Mouse (Mus musculus): ENCODE measurements around the gene Faah. TPM values are rescaled to one million over a fixed set of nuclear protein-coding genes. Genes with fewer than 3 reads are reported as not detected.

The Faah gene
- total and polyA plus RNA-seq, 3 experiments, result 3.4 to 15.1 (median 13.3) TPM

GRCm38 (mm10) chr4:116040466-116040865 is 22.7 kb upstream of the Faah start:
- Histone ChIP-seq H3K4me2 (ENCODE audit: insufficient read depth, low read depth, poor library complexity, severe bottlenecking) (no peak overlapping the region), H3K36me3 (replicated peaks in 1 of 2; ENCODE audit: control insufficient read depth in 1 of 2, insufficient read depth in 1 of 2, low read length in 1 of 2) (peaks cover 42 to 74% of the 10 kb centered on the region in 2 experiments), H3K79me2 (replicated peaks; ENCODE audit: control insufficient read depth, extremely low read depth, insufficient read depth, poor library complexity, severe bottlenecking) (no peaks in the 10 kb centered on the region), H3K27ac (ENCODE audit: insufficient read depth, low read depth) (no peak overlapping the region), H3K27me3 (replicated peaks) (no peaks in the 10 kb centered on the region), H3K4me3 (replicated peaks in 1 of 3; ENCODE audit: low read depth in 2 of 3, low read length in 2 of 3, poor library complexity in 1 of 3) (no peak overlapping the region), H3K9me3 (replicated peaks; ENCODE audit: low read length) (no peaks in the 10 kb centered on the region), H3K4me1 (ENCODE audit: control insufficient read depth in 1 of 2, insufficient read depth in 2 of 2) (peaks cover 0 to 4% of the 10 kb centered on the region in 2 experiments; a peak in 2 of 4 replicates), H3K9ac (ENCODE audit: insufficient read depth, low read depth) (no peak overlapping the region)
- dilution Hi-C loops (cut with MboI; ENCODE audit: extremely low pct_ligation_motif_present, extremely low pct_unique_long_range_greater_than_20kb, low sequenced_read_pairs), result no loop called here
- in situ Hi-C loops (cut with MboI; ENCODE audit: low pct_ligation_motif_present, low pct_unique_long_range_greater_than_20kb, low sequenced_read_pairs), result no loop called here
- TF ChIP-seq NELFE (IDR thresholded peaks at IDR 0.05; ENCODE audit: low read depth, low read length), result no peak
- no peak for TF ChIP-seq RAD21 (IDR thresholded peaks at IDR 0.05; ENCODE audit: low read depth, low read length)
- no peak for TF ChIP-seq MAX (IDR thresholded peaks at IDR 0.05; ENCODE audit: low read length)
- no peak for TF ChIP-seq RCOR1 (conservative IDR thresholded peaks at IDR 0.05; ENCODE audit: low read depth, low read length)
- no peak for TF ChIP-seq NRF1 (IDR thresholded peaks at IDR 0.05; ENCODE audit: low read depth, low read length)
- TF ChIP-seq CHD1 (IDR thresholded peaks at IDR 0.05; ENCODE audit: low read depth, low read length), result no peak
- no peak for TF ChIP-seq TCF12 (IDR thresholded peaks at IDR 0.05; ENCODE audit: low read depth, low read length)
- TF ChIP-seq JUND (conservative IDR thresholded peaks at IDR 0.05; ENCODE audit: low read depth, low read length), result no peak
- no peak for TF ChIP-seq ZNF384 (IDR thresholded peaks at IDR 0.05; ENCODE audit: low read depth, low read length)
- DNase-seq (ENCODE audit: extremely low read depth), result no peak

- DNase-seq (ENCODE audit: extremely low read depth), result no peak
- in situ Hi-C loops (cut with MboI; ENCODE audit: low pct_ligation_motif_present, low pct_unique_long_range_greater_than_20kb, low sequenced_read_pairs), result no loop called here
- Histone ChIP-seq H3K9ac (ENCODE audit: insufficient read depth, low read depth) (no peak overlapping the region), H3K4me1 (ENCODE audit: control insufficient read depth in 1 of 2, insufficient read depth in 2 of 2) (no peaks in the 10 kb centered on the region), H3K27me3 (replicated peaks) (no peaks in the 10 kb centered on the region), H3K36me3 (replicated peaks in 1 of 2; ENCODE audit: control insufficient read depth in 1 of 2, insufficient read depth in 1 of 2, low read length in 1 of 2) (peaks cover 36 to 68% of the 10 kb centered on the region in 2 experiments), H3K9me3 (replicated peaks; ENCODE audit: low read length) (no peaks in the 10 kb centered on the region), H3K4me2 (ENCODE audit: insufficient read depth, low read depth, poor library complexity, severe bottlenecking) (no peak overlapping the region), H3K27ac (ENCODE audit: insufficient read depth, low read depth) (no peak overlapping the region), H3K4me3 (replicated peaks in 1 of 3; ENCODE audit: low read depth in 2 of 3, low read length in 2 of 3, poor library complexity in 1 of 3) (no peak overlapping the region), H3K79me2 (replicated peaks; ENCODE audit: control insufficient read depth, extremely low read depth, insufficient read depth, poor library complexity, severe bottlenecking) (no peaks in the 10 kb centered on the region)
- TF ChIP-seq MAFK (IDR thresholded peaks at IDR 0.05; ENCODE audit: insufficient replicate concordance, low read length), result no peak
- no peak for TF ChIP-seq RAD21 (IDR thresholded peaks at IDR 0.05; ENCODE audit: low read depth, low read length)
- TF ChIP-seq NRF1 (IDR thresholded peaks at IDR 0.05; ENCODE audit: low read depth, low read length), result no peak
- no peak for TF ChIP-seq ETS1 (conservative IDR thresholded peaks at IDR 0.05; ENCODE audit: low read depth, low read length)
- TF ChIP-seq MYC (IDR thresholded peaks at IDR 0.05; ENCODE audit: low read depth, low read length), result no peak
- no peak for TF ChIP-seq JUN (IDR thresholded peaks at IDR 0.05; ENCODE audit: insufficient read depth, low read depth, low read length)
- TF ChIP-seq ZC3H11A (IDR thresholded peaks at IDR 0.05; ENCODE audit: low read depth, low read length), result no peak
- TF ChIP-seq MAZ (IDR thresholded peaks at IDR 0.05; ENCODE audit: low read depth, low read length), result no peak
- TF ChIP-seq JUND (conservative IDR thresholded peaks at IDR 0.05; ENCODE audit: low read depth, low read length), result no peak
- no peak for TF ChIP-seq ZNF384 (IDR thresholded peaks at IDR 0.05; ENCODE audit: low read depth, low read length)
- no peak for TF ChIP-seq CTCF (conservative IDR thresholded peaks at IDR 0.05 in 1 of 2, IDR thresholded peaks at IDR 0.05 in 1 of 2; ENCODE audit: low read depth in 2 of 2, low read length in 2 of 2)
- no peak for TF ChIP-seq GABPA (IDR thresholded peaks at IDR 0.05; ENCODE audit: insufficient replicate concordance, low read depth, low read length)
- no peak for TF ChIP-seq UBTF (IDR thresholded peaks at IDR 0.05; ENCODE audit: low read depth, low read length)
- TF ChIP-seq MEF2A (IDR thresholded peaks at IDR 0.05; ENCODE audit: borderline replicate concordance, low read depth, low read length), result no peak
- TF ChIP-seq USF2 (conservative IDR thresholded peaks at IDR 0.05; ENCODE audit: low read depth, low read length), result no peak
- no peak for TF ChIP-seq ZKSCAN1 (IDR thresholded peaks at IDR 0.05; ENCODE audit: borderline replicate concordance, low read depth, low read length)
- dilution Hi-C loops (cut with MboI; ENCODE audit: extremely low pct_ligation_motif_present, extremely low pct_unique_long_range_greater_than_20kb, low sequenced_read_pairs), result no loop called here
Measured at GRCm38 (mm10) chr4:116033374-116033773, 15.6 kb upstream of the Faah start.
